Mouse (Mus musculus) neural tube, embryonic 14.5 days (tissue): Measurements from ENCODE around the gene Gm20671. TPM values are rescaled to one million over a fixed set of nuclear protein-coding genes. Genes with fewer than 3 reads are reported as not detected.
"Not testable (repeated sequence)": the region's sequence is repeated elsewhere in the genome, so short reads cannot be mapped to it uniquely, and the experiment has no call there.

Source experiments
- ATAC-seq: fragments of 200-750 bp; cut with Nextera tagmentation; 2 replicates; pipeline ENCODE4 v1.8.0; 2017; ENCODE audit warnings: low read depth, mild to moderate bottlenecking, moderate TSS enrichment, moderate library complexity
- H3K27ac ChIP-seq: fragments of 300-500 bp; sonication (generic); 2 replicates; pipeline ENCODE4 v1.5.1; 2014; ENCODE audit warnings: low read depth, mild to moderate bottlenecking, control low read depth, low read length, moderate library complexity, mixed read lengths
- H3K27me3 ChIP-seq: fragments of 300-500 bp; sonication (generic); 2 replicates; pipeline ENCODE4 v1.6.1; 2014; ENCODE audit warnings: low read length; ENCODE audit not compliant: control insufficient read depth, insufficient read depth
- H3K36me3 ChIP-seq: fragments of 300-500 bp; sonication (generic); 2 replicates; pipeline ENCODE4 v1.6.1; 2014; ENCODE audit warnings: low read length, mixed read lengths; ENCODE audit not compliant: control insufficient read depth, insufficient read depth
- H3K4me1 ChIP-seq: fragments of 300-500 bp; sonication (generic); 2 replicates; pipeline ENCODE4 v1.6.1; 2014; ENCODE audit warnings: low read length; ENCODE audit not compliant: control insufficient read depth, insufficient read depth
- H3K4me2 ChIP-seq: fragments of 300-500 bp; sonication (generic); 2 replicates; pipeline ENCODE4 v1.6.1; 2014; ENCODE audit warnings: mild to moderate bottlenecking, low read depth, low read length, control low read depth
- H3K4me3 ChIP-seq: fragments of 300-500 bp; sonication (generic); 2 replicates; pipeline ENCODE4 v1.5.1; 2014; ENCODE audit warnings: low read depth, low read length, control low read depth, mixed read lengths
- H3K9ac ChIP-seq: fragments of 300-500 bp; sonication (generic); replicated peaks from 2 replicates; pipeline ENCODE4 v1.6.1; 2014; ENCODE audit warnings: low read depth, mild to moderate bottlenecking, control low read depth, low read length, mixed read lengths
- H3K9me3 ChIP-seq: fragments of 300-500 bp; sonication (generic); 2 replicates; pipeline ENCODE4 v1.6.1; 2016; ENCODE audit warnings: low read length; ENCODE audit not compliant: control insufficient read depth
- WGBS: fragments of 180-500 bp; shearing (Covaris S2); extraction: QIAGEN DNeasy Blood & Tissue Kit; methylation state at CpG from one replicate; pipeline ENCODE4 v1.1.7; 2014; 5-methylcytosine and 5-hydroxymethylcytosine counted together
- polyA plus RNA-seq: library from polyadenylated mRNA; unstranded; fragments of >200 nt; fragmentation: Nextera tagmentation; extraction: Ambion mirVana; gene quantifications from 2 replicates; pipeline ENCODE4 v1.2.1, GENCODE M21; 2014

The Gm20671 gene
- polyA plus RNA-seq, 1 experiment from 2014 or later: not detected

DNA sequence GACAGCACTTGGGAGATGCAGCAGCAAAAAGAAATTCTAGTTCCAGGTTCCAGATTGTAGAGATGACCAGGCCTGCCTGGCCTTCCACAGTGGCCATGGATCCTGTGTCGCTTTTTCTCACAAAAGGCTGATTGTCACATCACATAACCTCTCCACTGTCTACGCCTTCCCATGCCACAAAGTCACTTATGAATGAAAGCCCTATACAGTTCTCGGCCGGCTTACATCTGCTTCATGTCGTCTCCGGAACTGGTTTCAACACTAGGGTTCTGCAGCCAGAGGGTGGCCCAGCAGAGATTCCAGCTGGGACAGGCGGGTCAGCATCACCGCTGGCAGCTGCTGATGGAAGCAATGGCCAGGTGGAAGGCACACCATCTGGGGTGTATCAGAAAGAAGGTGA is 98.1 kb downstream of the Gm20671 start:
- Histone ChIP-seq H3K9ac (no peak overlapping the region), H3K27me3 (no peaks in the 10 kb centered on the region), H3K4me1 (no peaks in the 10 kb centered on the region), H3K4me2 (no peak overlapping the region), H3K4me3 (no peak overlapping the region), H3K27ac (no peak overlapping the region), H3K9me3 (no peaks in the 10 kb centered on the region), H3K36me3 (no peaks in the 10 kb centered on the region)
- 81% methylated on average over 8 of the region's 8 CpGs for WGBS
- ATAC-seq: no peak

DNA sequence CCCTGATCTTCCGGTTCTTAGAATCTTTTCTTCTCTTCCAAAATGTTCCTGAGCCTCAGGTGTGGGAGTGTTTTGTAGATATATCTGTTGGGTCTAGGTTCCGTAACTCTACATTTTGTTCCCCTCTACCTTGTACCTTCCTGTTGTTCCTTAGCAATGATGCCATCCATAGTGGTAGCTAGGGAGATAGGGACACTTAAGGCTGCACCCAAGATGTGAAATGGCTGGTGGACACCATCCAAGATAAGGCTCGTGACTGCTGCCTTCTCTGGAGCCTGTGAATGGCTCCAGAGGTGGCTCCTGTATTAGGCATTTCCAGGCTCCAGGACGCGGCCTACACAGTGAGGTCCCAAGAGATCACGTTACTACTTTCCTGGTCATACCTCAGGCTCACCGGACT is 98.6 kb downstream of the Gm20671 start:
- H3K27ac ChIP-seq: no peak overlapping the region
- no peak overlapping the region for H3K4me2 ChIP-seq
- no peaks in the 10 kb centered on the region for H3K36me3 ChIP-seq
- no peaks in the 10 kb centered on the region for H3K4me1 ChIP-seq
- no peaks in the 10 kb centered on the region for H3K27me3 ChIP-seq
- no peak overlapping the region for H3K9ac ChIP-seq
- ATAC-seq: no peak
- no peak overlapping the region for H3K4me3 ChIP-seq
- 92% methylated on average over 7 of the region's 7 CpGs for WGBS
- H3K9me3 ChIP-seq: no peaks in the 10 kb centered on the region

- not testable (repeated sequence) for H3K27me3 ChIP-seq, H3K9ac ChIP-seq
Measured at GRCm38 (mm10) chr5:32725397-32725796, 101.5 kb downstream of the Gm20671 start.

DNA sequence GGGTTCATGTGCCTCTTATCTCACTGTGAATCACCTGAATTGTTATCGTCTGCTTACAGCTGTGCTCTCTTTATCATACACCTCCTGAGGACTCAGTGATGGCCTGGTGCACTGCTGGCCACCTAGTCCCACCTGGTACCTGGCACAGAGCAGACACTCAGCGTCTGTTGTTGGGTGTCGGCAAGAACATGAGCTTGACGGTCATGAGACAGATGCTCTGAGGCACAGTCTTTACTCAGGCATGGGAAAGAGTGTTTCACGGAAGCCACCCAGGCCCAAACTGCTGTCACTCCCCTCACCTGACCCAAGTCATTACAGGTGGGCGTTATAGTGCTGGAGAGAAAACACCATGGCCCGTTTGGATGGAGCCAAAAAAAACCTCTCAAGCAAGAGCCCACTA is 102.9 kb downstream of the Gm20671 start:
- H3K4me2 ChIP-seq: no peak overlapping the region
- H3K4me3 ChIP-seq: no peak overlapping the region
- 91% methylated on average over 7 of the region's 7 CpGs for WGBS
- H3K36me3 ChIP-seq: no peaks in the 10 kb centered on the region
- ATAC-seq: no peak
- H3K4me1 ChIP-seq: no peaks in the 10 kb centered on the region
- H3K27me3 ChIP-seq: no peaks in the 10 kb centered on the region
- no peak overlapping the region for H3K9ac ChIP-seq
- H3K9me3 ChIP-seq: no peaks in the 10 kb centered on the region
- no peak overlapping the region for H3K27ac ChIP-seq

More at GRCm38 (mm10) chr5:32725397-32725796, 101.5 kb downstream of the Gm20671 start:
- 72% methylated on average over 3 of the region's 3 CpGs for WGBS
- not testable (repeated sequence) for H3K4me2 ChIP-seq, H3K36me3 ChIP-seq, H3K4me3 ChIP-seq, H3K4me1 ChIP-seq, ATAC-seq, H3K27ac ChIP-seq, H3K9me3 ChIP-seq

- not testable (repeated sequence) for H3K27me3 ChIP-seq, H3K36me3 ChIP-seq, H3K9me3 ChIP-seq, H3K27ac ChIP-seq, H3K9ac ChIP-seq, H3K4me2 ChIP-seq, H3K4me1 ChIP-seq, ATAC-seq, H3K4me3 ChIP-seq
- 89% methylated on average over 8 of the region's 8 CpGs for WGBS
Measured at GRCm38 (mm10) chr5:32722711-32723110, 104.2 kb downstream of the Gm20671 start.

- H3K4me3 ChIP-seq: no peak overlapping the region
- no peak for ATAC-seq
- no peak overlapping the region for H3K4me2 ChIP-seq
- H3K4me1 ChIP-seq: no peaks in the 10 kb centered on the region
- no peaks in the 10 kb centered on the region for H3K27me3 ChIP-seq
- H3K9me3 ChIP-seq: no peaks in the 10 kb centered on the region
- no peak overlapping the region for H3K27ac ChIP-seq
- H3K36me3 ChIP-seq: no peaks in the 10 kb centered on the region
- no peak overlapping the region for H3K9ac ChIP-seq
- 64% methylated on average over 7 of the region's 7 CpGs for WGBS
Measured at GRCm38 (mm10) chr5:32722263-32722662, 104.6 kb downstream of the Gm20671 start.

DNA sequence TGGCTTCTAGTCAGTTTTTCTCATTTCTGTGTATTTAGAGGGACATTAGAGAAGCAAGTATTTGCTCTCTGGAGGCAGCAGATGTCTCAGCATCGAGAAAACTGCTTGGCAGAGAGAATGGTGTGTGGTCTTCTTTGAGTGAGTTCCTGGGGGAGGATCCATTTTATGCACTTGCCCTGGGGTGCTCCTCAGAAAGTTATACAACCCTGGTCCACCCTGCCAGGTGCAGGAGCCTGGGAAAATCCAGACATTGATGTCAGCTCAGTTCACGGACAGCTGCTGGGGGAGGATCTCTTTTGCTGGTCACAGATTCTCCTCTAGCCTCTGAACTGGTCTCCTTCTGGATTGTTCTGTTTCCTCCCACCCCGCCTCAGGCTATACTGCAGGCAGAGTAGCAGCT is 105.6 kb downstream of the Gm20671 start:
- Histone ChIP-seq H3K4me1 (no peaks in the 10 kb centered on the region), H3K4me2 (no peak overlapping the region), H3K9me3 (no peaks in the 10 kb centered on the region), H3K4me3 (no peak overlapping the region), H3K27me3 (no peaks in the 10 kb centered on the region), H3K36me3 (no peaks in the 10 kb centered on the region), H3K9ac (no peak overlapping the region), H3K27ac (no peak overlapping the region)
- 67% methylated on average over 3 of the region's 3 CpGs for WGBS
- ATAC-seq: no peak

DNA sequence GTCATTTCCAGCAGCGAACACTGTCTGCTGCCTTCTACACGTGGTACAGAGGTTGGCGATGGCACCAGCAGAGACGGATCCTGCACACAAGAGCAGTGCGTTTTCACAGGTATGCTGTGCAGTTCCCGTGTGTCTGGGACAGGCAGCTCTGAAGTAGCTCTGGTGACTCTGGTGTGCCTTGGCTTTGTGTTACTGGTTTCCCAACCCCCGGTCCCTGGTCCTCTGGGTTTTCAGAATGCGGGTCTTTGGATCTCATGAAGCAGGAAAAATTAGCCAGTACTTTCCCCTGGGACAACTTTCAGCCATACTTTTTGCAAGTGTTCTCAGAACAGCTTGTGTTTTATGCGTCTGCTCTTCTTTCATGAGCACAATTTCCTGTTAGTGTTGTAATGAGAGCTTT is 106.5 kb downstream of the Gm20671 start:
- H3K27me3 ChIP-seq: no peaks in the 10 kb centered on the region
- H3K4me3 ChIP-seq: no peak overlapping the region
- no peaks in the 10 kb centered on the region for H3K36me3 ChIP-seq
- H3K4me1 ChIP-seq: no peaks in the 10 kb centered on the region
- no peak overlapping the region for H3K27ac ChIP-seq
- WGBS: 80% methylated on average over 9 of the region's 9 CpGs
- H3K9me3 ChIP-seq: no peaks in the 10 kb centered on the region
- H3K9ac ChIP-seq: no peak overlapping the region
- no peak for ATAC-seq
- H3K4me2 ChIP-seq: no peak overlapping the region

- no peaks in the 10 kb centered on the region for H3K9me3 ChIP-seq
- H3K4me3 ChIP-seq: no peak overlapping the region
- no peak overlapping the region for H3K27ac ChIP-seq
- H3K27me3 ChIP-seq: no peaks in the 10 kb centered on the region
- H3K4me2 ChIP-seq: no peak overlapping the region
- ATAC-seq: no peak
- no peak overlapping the region for H3K9ac ChIP-seq
- no peaks in the 10 kb centered on the region for H3K36me3 ChIP-seq
- WGBS: 63% methylated on average over 6 of the region's 6 CpGs
- H3K4me1 ChIP-seq: no peaks in the 10 kb centered on the region
Measured at GRCm38 (mm10) chr5:32718916-32719315, 108.0 kb downstream of the Gm20671 start.

- H3K4me2 ChIP-seq: no peak overlapping the region
- no peak overlapping the region for H3K4me3 ChIP-seq
- no peak for ATAC-seq
- peaks cover 4% of the 10 kb centered on the region; the same call in 1 of the 2 replicates for H3K4me1 ChIP-seq
- H3K9ac ChIP-seq: no peak overlapping the region
- 48% methylated on average over 1 of the region's 1 CpGs for WGBS
- no peaks in the 10 kb centered on the region for H3K36me3 ChIP-seq
- no peaks in the 10 kb centered on the region for H3K27me3 ChIP-seq
- no peaks in the 10 kb centered on the region for H3K9me3 ChIP-seq
- no peak overlapping the region for H3K27ac ChIP-seq
Measured at GRCm38 (mm10) chr5:32717726-32718125, 109.2 kb downstream of the Gm20671 start.
